Mouse (Mus musculus) heart, embryonic 10.5 days (tissue): ENCODE results near the gene Ccno. TPM values are rescaled to one million over a fixed set of nuclear protein-coding genes. Genes with fewer than 3 reads are reported as not detected.

ENCODE experiments used
- DNase-seq: peaks from one replicate; pipeline ENCODE4 v3.0.0-alpha.2; 2017; ENCODE audit warnings: low spot score
- H3K27ac ChIP-seq: fragments of 300-500 bp; sonication (generic); 2 replicates; pipeline ENCODE4 v1.5.1; 2016; ENCODE audit warnings: mild to moderate bottlenecking
- H3K27me3 ChIP-seq: fragments of 300-500 bp; sonication (generic); 2 replicates; pipeline ENCODE4 v1.6.1; 2016; ENCODE audit warnings: mild to moderate bottlenecking; ENCODE audit not compliant: poor library complexity, insufficient read depth, severe bottlenecking
- H3K36me3 ChIP-seq: fragments of 300-500 bp; sonication (generic); 2 replicates; pipeline ENCODE4 v1.6.1; 2016; ENCODE audit warnings: mild to moderate bottlenecking, moderate library complexity
- H3K4me1 ChIP-seq: fragments of 300-500 bp; sonication (generic); 2 replicates; pipeline ENCODE4 v1.6.1; 2016; ENCODE audit warnings: mild to moderate bottlenecking
- H3K4me3 ChIP-seq: fragments of 300-500 bp; sonication (generic); 2 replicates; pipeline ENCODE4 v1.5.1; 2016; ENCODE audit warnings: mild to moderate bottlenecking, moderate library complexity
- H3K9me3 ChIP-seq: fragments of 300-500 bp; sonication (generic); 2 replicates; pipeline ENCODE4 v1.6.1; 2016; ENCODE audit warnings: mild to moderate bottlenecking, moderate library complexity
- WGBS: fragments of 180-500 bp; shearing (Covaris S2); methylation state at CpG from one replicate; pipeline ENCODE4 v1.1.7; 2016; 5-methylcytosine and 5-hydroxymethylcytosine counted together
- microRNA counts: library from miRNA; unstranded; fragments of <30 nt; microRNA quantifications from one replicate; lab custom pipeline; 2017
- microRNA-seq: library from miRNA; unstranded; fragments of <30 nt; microRNA quantifications from one replicate; pipeline ENCODE4, GENCODE M21; 2017
- polyA plus RNA-seq: library from polyadenylated mRNA; unstranded; fragments of >200 nt; fragmentation: Nextera tagmentation; extraction: Ambion mirVana; gene quantifications from 2 replicates; pipeline ENCODE4 v1.2.1, GENCODE M21; 2016

Gene Ccno
- polyA plus RNA-seq, 1 experiment from 2014 or later = 0.10 TPM

GRCm38 (mm10) chr13:113021521-113021920, 33.9 kb downstream of the Ccno start:
- DNase-seq = peak; percentile 56
- WGBS = 77% methylated on average over 2 of the region's 2 CpGs
- no peaks in the 10 kb centered on the region for H3K9me3 ChIP-seq

GRCm38 (mm10) chr13:113022467-113022866, 34.9 kb downstream of the Ccno start:
- no peak overlapping the region for H3K27ac ChIP-seq
- no peaks in the 10 kb centered on the region for H3K4me1 ChIP-seq
- no peaks in the 10 kb centered on the region for H3K36me3 ChIP-seq
- no peaks in the 10 kb centered on the region for H3K9me3 ChIP-seq
- WGBS = 81% methylated on average over 8 of the region's 8 CpGs
- 0 out of 2 replicates have a peak, but pooled peaks cover 4% of the 10 kb centered on the region for H3K27me3 ChIP-seq
- DNase-seq = peak; percentile 60
- no peak overlapping the region for H3K4me3 ChIP-seq

More at GRCm38 (mm10) chr13:113021521-113021920, 33.9 kb downstream of the Ccno start:
- Histone ChIP-seq H3K4me1 (no peaks in the 10 kb centered on the region), H3K4me3 (no peak overlapping the region), H3K36me3 (no peaks in the 10 kb centered on the region), H3K27me3 (0 out of 2 replicates have a peak, but pooled peaks cover 4% of the 10 kb centered on the region), H3K27ac (no peak overlapping the region)

GRCm38 (mm10) chr13:113023274-113024143, 35.9 kb downstream of the Ccno start:
- 79% methylated on average over 17 of the region's 17 CpGs for WGBS

GRCm38 (mm10) chr13:113031351-113031750, 43.7 kb downstream of the Ccno start:
- peak; percentile 63 for DNase-seq
- no peaks in the 10 kb centered on the region for H3K9me3 ChIP-seq
- H3K27ac ChIP-seq = no peak overlapping the region
- H3K4me1 ChIP-seq = peaks cover 18% of the 10 kb centered on the region; the same call in 1 of the 2 replicates
- peak overlapping the region; percentile 69 for H3K4me3 ChIP-seq
- peaks cover 50% of the 10 kb centered on the region for H3K27me3 ChIP-seq
- H3K36me3 ChIP-seq = no peaks in the 10 kb centered on the region
- 3% methylated on average over 7 of the region's 7 CpGs for WGBS

More at GRCm38 (mm10) chr13:113023274-113024143, 35.9 kb downstream of the Ccno start:
- H3K27me3 ChIP-seq = peaks cover 4% of the 10 kb centered on the region; the same call in 1 of the 2 replicates
- no peak overlapping the region for H3K27ac ChIP-seq
- no peak overlapping the region for H3K4me3 ChIP-seq
- H3K36me3 ChIP-seq = no peaks in the 10 kb centered on the region
- no peaks in the 10 kb centered on the region for H3K9me3 ChIP-seq
- DNase-seq = peak; percentile 51
- H3K4me1 ChIP-seq = no peaks in the 10 kb centered on the region

- Histone ChIP-seq H3K27me3 (peaks cover 50% of the 10 kb centered on the region), H3K4me1 (peaks cover 18% of the 10 kb centered on the region; the same call in 1 of the 2 replicates), H3K9me3 (no peaks in the 10 kb centered on the region), H3K27ac (peak overlapping the region; percentile 84), H3K4me3 (peak overlapping the region; percentile 69), H3K36me3 (no peaks in the 10 kb centered on the region)
- under 1% methylated on average over 40 of the region's 40 CpGs for WGBS
- DNase-seq = peak; percentile 74
These were observed 44.4 kb downstream of the Ccno start for GRCm38 (mm10) chr13:113031792-113032571.

- H3K36me3 ChIP-seq = no peaks in the 10 kb centered on the region
- no peaks in the 10 kb centered on the region for H3K9me3 ChIP-seq
- peaks cover 50% of the 10 kb centered on the region for H3K27me3 ChIP-seq
- H3K4me3 ChIP-seq = no peak overlapping the region
- no peak overlapping the region for H3K27ac ChIP-seq
- peak; percentile 65 for DNase-seq
- peaks cover 18% of the 10 kb centered on the region; the same call in 1 of the 2 replicates for H3K4me1 ChIP-seq
These were observed 45.2 kb downstream of the Ccno start for GRCm38 (mm10) chr13:113032831-113033230.

GRCm38 (mm10) chr13:113034271-113034886, 46.8 kb downstream of the Ccno start:
- Histone ChIP-seq H3K36me3 (no peaks in the 10 kb centered on the region), H3K4me3 (peak overlapping the region; percentile 74), H3K4me1 (peaks cover 22% of the 10 kb centered on the region), H3K9me3 (no peaks in the 10 kb centered on the region), H3K27me3 (peaks cover 46% of the 10 kb centered on the region), H3K27ac (no peak overlapping the region)
- WGBS = 3% methylated on average over 11 of the region's 11 CpGs
- peak; percentile 69 for DNase-seq

- Histone ChIP-seq H3K27me3 (peaks cover 44% of the 10 kb centered on the region), H3K4me1 (peaks cover 23% of the 10 kb centered on the region), H3K4me3 (peak within 1 kb of the TSS; percentile 74), H3K27ac (no peak within 1 kb of the TSS), H3K36me3 (no peaks in the 10 kb centered on the region), H3K9me3 (no peaks in the 10 kb centered on the region)
- DNase-seq = peak; percentile 73
- 2% methylated on average over 46 of the region's 46 CpGs for WGBS
These were observed 47.4 kb downstream of the Ccno start, which contains the start of gene Cdc20b for GRCm38 (mm10) chr13:113034950-113035421. Gene Cdc20b, plus strand, starts transcription at chr13:113035111.

- H3K27ac ChIP-seq = no peak overlapping the region
- H3K4me3 ChIP-seq = peak overlapping the region; percentile 74
- H3K36me3 ChIP-seq = no peaks in the 10 kb centered on the region
- no peaks in the 10 kb centered on the region for H3K9me3 ChIP-seq
- peaks cover 26% of the 10 kb centered on the region for H3K4me1 ChIP-seq
- peak; percentile 89 for DNase-seq
- peaks cover 40% of the 10 kb centered on the region for H3K27me3 ChIP-seq
- 0% methylated on average over 4 of the region's 4 CpGs for WGBS
These were observed 48.2 kb downstream of the Ccno start for GRCm38 (mm10) chr13:113035852-113036251.

MicroRNAs encoded within 50 kb of the gene (microRNA counts, 519-probe panel; counts per million panel counts)
- microRNA mmu-miR-449a (lab: Ali Mortazavi, UCI) (not detected), microRNA mmu-miR-449b (lab: Ali Mortazavi, UCI) (not detected), microRNA mmu-miR-449c (lab: Ali Mortazavi, UCI) (not detected)

Small RNA genes within 50 kb of the gene (microRNA-seq; reads per million reads assigned to microRNA genes)
- gene Mir449a = 15.2 reads per million, percentile 28 among the genes with 10 or more reads in this experiment
- gene Mir449b = not detected
- 0.76 reads per million for gene Mir449c

Other genes with a start within 250 kb of the Ccno start
- 39.6 and 41.3 TPM in 2 replicates for gene Plpp1, start 187.0 kb upstream of the Ccno start, polyA plus RNA-seq
- gene Mtrex, start 60.4 kb upstream of the Ccno start, polyA plus RNA-seq = 68.3 and 68.9 TPM in 2 replicates
- gene Dhx29, start 60.3 kb upstream of the Ccno start, polyA plus RNA-seq = 19.7 and 24.7 TPM in 2 replicates
- gene Mcidas, start 6.0 kb downstream of the Ccno start, polyA plus RNA-seq = 0.13 TPM in 1 of 2 replicates, not detected in the other
- gene Cdc20b, start 47.3 kb downstream of the Ccno start, polyA plus RNA-seq = not detected in 2 replicates
- gene Gpx8, start 58.6 kb downstream of the Ccno start, polyA plus RNA-seq = 124 and 134 TPM in 2 replicates
- not detected in 2 replicates for gene Gzma, start 113.2 kb downstream of the Ccno start, polyA plus RNA-seq
- gene Esm1, start 221.9 kb downstream of the Ccno start, polyA plus RNA-seq = 0.52 and 0.87 TPM in 2 replicates
- not detected in 2 replicates for gene Gzmk, start 238.1 kb downstream of the Ccno start, polyA plus RNA-seq